Mouse (Mus musculus) midbrain, postnatal 0 days (tissue): Measurements from ENCODE around the gene Zfp219. TPM values are rescaled to one million over a fixed set of nuclear protein-coding genes. Genes with fewer than 3 reads are reported as not detected.

Experiments used
- ATAC-seq: fragments of 200-750 bp; cut with Nextera tagmentation; 2 replicates; pipeline ENCODE4 v1.8.0; 2017; ENCODE audit warnings: moderate number of reproducible peaks, mild to moderate bottlenecking, moderate TSS enrichment, moderate library complexity; ENCODE audit not compliant: low FRiP score
- DNase-seq: peaks from one replicate; pipeline ENCODE4 v3.0.0-alpha.2; 2015; ENCODE audit warnings: low spot score
- H3K27ac ChIP-seq: fragments of 300-500 bp; sonication (generic); 2 replicates; pipeline ENCODE4 v1.5.1; 2014; ENCODE audit warnings: low read depth, mild to moderate bottlenecking, low read length, mixed read lengths
- H3K27me3 ChIP-seq: fragments of 300-500 bp; sonication (generic); 2 replicates; pipeline ENCODE4 v1.6.1; 2014; ENCODE audit warnings: low read length, control low read depth, mixed read lengths; ENCODE audit not compliant: insufficient read depth
- H3K36me3 ChIP-seq: fragments of 300-500 bp; sonication (generic); 2 replicates; pipeline ENCODE4 v1.6.1; 2014; ENCODE audit warnings: low read length, control low read depth, mixed read lengths; ENCODE audit not compliant: insufficient read depth
- H3K4me1 ChIP-seq: fragments of 300-500 bp; sonication (generic); 2 replicates; pipeline ENCODE4 v1.6.1; 2014; ENCODE audit warnings: mild to moderate bottlenecking, control low read depth, antibody characterized with exemption, low read length, mixed read lengths; ENCODE audit not compliant: insufficient read depth
- H3K4me2 ChIP-seq: fragments of 300-500 bp; sonication (generic); 2 replicates; pipeline ENCODE4 v1.6.1; 2014; ENCODE audit warnings: low read depth, mild to moderate bottlenecking, low read length, mixed read lengths; ENCODE audit not compliant: poor library complexity, severe bottlenecking
- H3K4me3 ChIP-seq: fragments of 300-500 bp; sonication (generic); 2 replicates; pipeline ENCODE4 v1.5.1; 2014; ENCODE audit warnings: low read depth, mild to moderate bottlenecking, low read length, moderate library complexity
- H3K9ac ChIP-seq: fragments of 300-500 bp; sonication (generic); replicated peaks from 2 replicates; pipeline ENCODE4 v1.6.1; 2014; ENCODE audit warnings: mild to moderate bottlenecking, low read length, moderate library complexity, mixed read lengths; ENCODE audit not compliant: poor library complexity, severe bottlenecking
- H3K9me3 ChIP-seq: fragments of 300-500 bp; sonication (generic); 2 replicates; pipeline ENCODE4 v1.6.1; 2016; ENCODE audit warnings: low read length, control low read depth
- CTCF ChIP-seq: IDR thresholded peaks from 2 replicates; pipeline ENCODE4 v1.5.1; 2016; ENCODE audit warnings: antibody characterized with exemption, mild to moderate bottlenecking
- WGBS: fragments of 180-500 bp; shearing (Covaris S2); extraction: QIAGEN DNeasy Blood & Tissue Kit; methylation state at CpG from one replicate; pipeline ENCODE4 v1.1.7; 2014; 5-methylcytosine and 5-hydroxymethylcytosine counted together
- polyA plus RNA-seq: library from polyadenylated mRNA; unstranded; fragments of >200 nt; fragmentation: Nextera tagmentation; extraction: Ambion mirVana; gene quantifications from 2 replicates; pipeline ENCODE4 v1.2.1, GENCODE M21; 2015
- total RNA-seq: library from RNA; depleted of rRNA; stranded (reverse); fragments of >200 nt; gene quantifications from 2 replicates; pipeline ENCODE4 v1.2.3, GENCODE M21; 2014

Gene Zfp219
- total and polyA plus RNA-seq, 2 experiments from 2014 or later = 23.5 to 65.5 TPM

DNA sequence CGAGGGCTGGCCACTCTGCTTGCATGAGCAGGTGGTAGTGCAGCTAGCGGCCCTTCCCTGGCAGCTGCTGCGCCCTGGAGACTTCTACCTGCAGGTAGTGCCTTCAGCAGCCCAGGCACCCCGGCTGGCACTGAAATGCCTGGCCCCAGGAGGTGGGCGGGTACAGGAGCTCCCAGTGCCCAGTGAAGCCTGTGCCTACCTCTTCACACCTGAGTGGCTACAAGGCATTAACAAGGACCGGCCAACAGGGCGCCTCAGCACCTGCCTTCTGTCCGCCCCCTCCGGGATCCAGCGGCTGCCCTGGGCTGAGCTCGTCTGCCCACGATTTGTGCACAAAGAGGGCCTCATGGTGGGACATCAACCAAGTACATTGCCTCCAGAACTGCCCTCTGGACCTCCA is 31.8 kb downstream of the Zfp219 start:
- H3K36me3 ChIP-seq = peaks cover 35% of the 10 kb centered on the region
- no peak for DNase-seq
- no peaks in the 10 kb centered on the region; the same call in 1 of the 2 replicates for H3K4me1 ChIP-seq
- H3K27me3 ChIP-seq = no peaks in the 10 kb centered on the region
- H3K4me2 ChIP-seq = no peak overlapping the region
- no peak for TF ChIP-seq CTCF
- no peak overlapping the region for H3K4me3 ChIP-seq
- no peak overlapping the region for H3K9ac ChIP-seq
- H3K27ac ChIP-seq = no peak overlapping the region
- ATAC-seq = no peak
- H3K9me3 ChIP-seq = no peaks in the 10 kb centered on the region
- WGBS = 73% methylated on average over 12 of the region's 12 CpGs

DNA sequence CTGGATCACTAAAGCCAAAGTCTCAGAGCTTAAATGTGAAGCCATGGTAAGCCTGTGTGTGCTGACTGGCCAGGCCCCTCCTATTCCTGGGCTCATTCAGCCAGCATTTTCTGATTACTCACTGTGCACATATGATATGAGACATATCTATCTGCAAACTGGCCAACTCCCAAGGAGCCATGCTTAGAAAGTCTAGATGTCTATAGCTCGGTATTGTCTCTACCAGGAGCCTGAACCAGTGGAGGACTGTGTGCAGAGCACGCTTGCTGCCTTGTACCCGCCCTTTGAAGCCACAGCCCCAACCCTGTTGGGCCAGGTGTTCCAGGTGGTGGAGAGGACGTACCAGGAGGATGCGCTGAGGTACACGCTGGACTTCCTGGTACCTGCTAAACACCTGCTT is 33.4 kb downstream of the Zfp219 start:
- TF ChIP-seq CTCF = no peak
- H3K4me3 ChIP-seq = no peak overlapping the region
- no peaks in the 10 kb centered on the region; the same call in 1 of the 2 replicates for H3K4me1 ChIP-seq
- H3K36me3 ChIP-seq = peaks cover 33% of the 10 kb centered on the region
- no peak for DNase-seq
- no peaks in the 10 kb centered on the region for H3K9me3 ChIP-seq
- H3K27me3 ChIP-seq = no peaks in the 10 kb centered on the region
- H3K27ac ChIP-seq = no peak overlapping the region
- H3K9ac ChIP-seq = no peak overlapping the region
- 94% methylated on average over 6 of the region's 6 CpGs for WGBS
- no peak overlapping the region for H3K4me2 ChIP-seq
- ATAC-seq = no peak

DNA sequence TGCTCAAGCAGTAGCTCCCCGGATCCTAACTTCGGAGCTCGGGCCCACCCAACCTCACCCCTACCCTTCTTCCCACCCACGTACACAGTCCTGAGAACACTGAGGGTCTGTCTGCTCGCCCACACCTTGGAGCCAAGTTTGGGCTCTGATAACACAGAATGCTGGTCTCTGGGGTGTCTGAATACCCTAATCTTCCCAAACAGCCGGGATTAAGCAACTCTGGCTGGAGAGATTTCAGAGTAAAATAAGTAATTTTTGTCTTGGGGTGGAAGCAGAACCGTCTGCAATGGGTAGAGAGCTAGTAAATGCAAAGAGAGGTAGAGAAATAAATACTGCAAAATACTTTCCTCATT is 34.4 kb downstream of the Zfp219 start:
- H3K9ac ChIP-seq = peak overlapping the region; percentile 95
- no peaks in the 10 kb centered on the region for H3K9me3 ChIP-seq
- ATAC-seq (no peak), DNase-seq (no peak)
- no peaks in the 10 kb centered on the region for H3K27me3 ChIP-seq
- peak overlapping the region; percentile 91 for H3K27ac ChIP-seq
- TF ChIP-seq CTCF = no peak
- peaks cover 24% of the 10 kb centered on the region for H3K36me3 ChIP-seq
- WGBS = 4% methylated on average over 7 of the region's 7 CpGs
- H3K4me2 ChIP-seq = peak overlapping the region; percentile 89
- peak overlapping the region; percentile 79 for H3K4me3 ChIP-seq
- no peaks in the 10 kb centered on the region; the same call in 1 of the 2 replicates for H3K4me1 ChIP-seq

DNA sequence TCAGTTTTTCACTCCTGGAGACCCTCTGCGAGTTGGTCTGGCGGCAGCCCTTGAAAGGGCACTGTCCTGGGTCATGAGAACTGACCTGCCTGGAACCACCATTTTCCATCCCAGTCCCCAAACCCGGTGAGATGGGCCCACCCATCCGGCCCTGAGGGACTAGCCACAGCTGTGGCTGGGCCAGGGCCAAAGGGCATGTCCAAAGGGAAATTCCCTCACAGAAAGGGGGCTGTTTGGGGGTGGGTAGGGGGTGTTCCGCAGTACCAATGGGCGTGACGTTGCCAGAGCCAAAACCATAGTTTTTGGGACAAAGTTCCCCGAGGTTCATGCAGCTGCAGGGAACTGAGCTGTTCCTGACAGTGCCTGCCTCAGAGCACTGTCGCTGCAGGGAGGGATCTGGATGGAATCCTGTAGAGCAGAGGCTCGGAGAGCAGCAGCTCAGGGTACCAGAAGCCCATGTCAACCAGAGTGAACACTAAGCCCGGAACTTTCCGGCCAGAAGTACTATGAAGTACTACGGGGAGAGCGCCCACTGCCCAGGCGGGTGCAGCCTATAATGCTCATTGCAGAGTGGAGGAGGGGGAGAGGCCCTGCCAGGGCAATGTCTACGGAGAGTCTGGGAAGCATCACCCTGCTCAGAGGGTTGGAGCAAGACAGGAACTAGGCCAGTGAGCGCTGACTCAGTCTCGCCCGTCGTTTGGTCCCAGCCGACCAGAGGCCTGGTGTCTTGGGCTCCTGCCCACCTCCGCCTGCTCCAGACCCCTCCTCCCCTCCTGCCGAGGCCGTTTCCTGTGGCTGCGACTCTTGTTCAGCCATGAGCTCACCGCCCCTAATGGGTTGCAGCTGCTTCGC is 35.0 kb downstream of the Zfp219 start:
- H3K36me3 ChIP-seq = peaks cover 18% of the 10 kb centered on the region; the same call in 1 of the 2 replicates

DNA sequence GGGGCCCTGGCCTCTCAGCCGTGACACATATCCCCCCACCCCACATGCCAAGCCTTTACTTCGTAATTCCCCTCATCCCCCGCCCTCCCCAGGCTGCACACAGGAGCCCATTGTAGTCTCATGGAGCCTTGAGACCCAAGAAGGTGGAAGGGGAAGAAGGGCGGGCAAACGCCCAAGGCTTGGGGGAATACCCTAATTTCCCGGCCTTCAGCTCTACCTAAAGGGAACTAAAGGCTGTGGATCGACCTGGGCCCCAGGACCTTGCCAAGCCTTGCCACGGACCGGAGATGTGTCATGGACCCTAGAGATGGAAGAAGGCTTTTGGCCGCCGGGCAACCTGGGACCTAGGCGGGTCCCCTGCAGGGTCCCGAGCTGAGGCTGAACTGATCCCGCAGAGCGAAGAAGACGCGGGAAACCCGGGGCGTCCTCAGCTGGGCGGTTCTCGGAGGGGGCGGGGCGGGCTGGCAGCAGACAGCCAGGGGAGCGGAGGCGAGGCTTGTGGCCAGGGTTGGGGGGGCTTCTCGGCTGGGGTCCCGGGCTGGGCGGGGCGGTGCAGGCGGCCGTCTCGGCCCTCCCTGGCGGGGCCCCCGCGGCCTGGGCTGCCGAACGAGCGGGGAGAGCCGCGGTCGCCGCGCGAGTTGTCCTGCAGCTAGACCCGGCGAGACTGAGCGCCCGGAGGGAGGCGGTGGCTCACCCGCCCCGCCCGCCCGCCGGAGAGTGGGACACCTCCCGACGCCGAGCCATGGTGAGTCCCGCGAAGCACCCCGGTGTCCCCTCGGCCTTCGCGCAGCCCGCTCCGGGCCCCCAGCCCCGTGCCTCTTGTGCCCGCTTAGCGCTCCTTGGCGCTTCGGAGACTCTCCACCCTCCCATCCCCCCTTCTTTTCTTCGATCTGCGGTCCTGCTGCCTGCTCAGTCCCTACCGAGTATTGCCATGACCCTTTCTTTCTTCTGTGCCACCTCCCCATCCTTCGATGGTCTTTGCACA is 36.0 kb downstream of the Zfp219 start, which contains the start of gene Arhgef40:
Gene Arhgef40, plus strand, starts transcription at position 473 of the 985 bp plus-strand sequence.
- whole genome bisulfite sequencing = 0% methylated on average over 56 of the region's 74 CpGs
- TF ChIP-seq CTCF = no peak
- ATAC-seq = peak; percentile 88

More for the DNA sequence above, 35.0 kb downstream of the Zfp219 start:
- DNase-seq = peak; percentile 84
- TF ChIP-seq CTCF = 0 out of 2 replicates have a peak, but pooled peaks have one; percentile 1
- Histone ChIP-seq H3K9ac (peak overlapping the region; percentile 95), H3K4me3 (peak overlapping the region; percentile 79), H3K27me3 (no peaks in the 10 kb centered on the region), H3K9me3 (no peaks in the 10 kb centered on the region), H3K4me2 (peak overlapping the region; percentile 89), H3K4me1 (no peaks in the 10 kb centered on the region; the same call in 1 of the 2 replicates), H3K27ac (peak overlapping the region; percentile 91)
- ATAC-seq = peak; percentile 38
- under 1% methylated on average over 27 of the region's 27 CpGs for WGBS

More for the DNA sequence above, 36.0 kb downstream of the Zfp219 start, which contains the start of gene Arhgef40:
- no peaks in the 10 kb centered on the region for H3K27me3 ChIP-seq
- no peaks in the 10 kb centered on the region; the same call in 1 of the 2 replicates for H3K4me1 ChIP-seq
- H3K36me3 ChIP-seq = peaks cover 12% of the 10 kb centered on the region; the same call in 1 of the 2 replicates
- H3K9ac ChIP-seq = peak within 1 kb of the TSS; percentile 95
- H3K4me2 ChIP-seq = peak within 1 kb of the TSS; percentile 89
- no peaks in the 10 kb centered on the region for H3K9me3 ChIP-seq
- H3K4me3 ChIP-seq = peak within 1 kb of the TSS; percentile 79
- peak within 1 kb of the TSS; percentile 91 for H3K27ac ChIP-seq
- peak; percentile 82 for DNase-seq
